Mouse (Mus musculus) gastrocnemius, postnatal 14 days (tissue): ENCODE data around the gene Olfr56. TPM values are rescaled to one million over a fixed set of nuclear protein-coding genes. Genes with fewer than 3 reads are reported as not detected.
"Not testable (repeated sequence)": the region's sequence is repeated elsewhere in the genome, so short reads cannot be mapped to it uniquely, and the experiment has no call there.

Source experiments
- DNase-seq: peaks from one replicate; pipeline ENCODE4 v3.0.0; 2021; ENCODE audit warnings: mixed read lengths
- intact Hi-C: fragments of 180-260 bp; cut with DNase I; formaldehyde crosslinking; loops from one replicate; pipeline ENCODE4 v1.15.1; 2025; ENCODE audit warnings: low total_unique reads
- total RNA-seq, 2 experiments: library from RNA; stranded (reverse); gene quantifications; 2 replicates each; pipeline ENCODE4 v1.2.3; 2021

Gene Olfr56
- total RNA-seq, 2 experiments from 2014 or later = not detected

GRCm38 (mm10) chr11:49051093-49051891, 72.6 kb downstream of the Olfr56 start, which contains the start of gene 9930111J21Rik2:
9930111J21Rik2 (minus strand) TSS chr11:49051242.
- intact Hi-C loops, DNase-seq: not testable (repeated sequence)

- intact Hi-C loops, DNase-seq: not testable (repeated sequence)
These were observed 73.2 kb downstream of the Olfr56 start for GRCm38 (mm10) chr11:49051894-49052293.

GRCm38 (mm10) chr11:49060061-49060460, 81.4 kb downstream of the Olfr56 start:
- intact Hi-C loops, DNase-seq: not testable (repeated sequence)

- intact Hi-C loops, DNase-seq: not testable (repeated sequence)
These were observed 83.2 kb downstream of the Olfr56 start for GRCm38 (mm10) chr11:49061865-49062264.

- intact Hi-C loops, DNase-seq: not testable (repeated sequence)
These were observed 85.2 kb downstream of the Olfr56 start, which contains the start of gene Tgtp2 for GRCm38 (mm10) chr11:49063713-49064469. Tgtp2 (minus strand) TSS chr11:49064206.

- intact Hi-C loops = no loop called here
- DNase-seq = no peak
These were observed 89.7 kb downstream of the Olfr56 start for GRCm38 (mm10) chr11:49068358-49068757.

- intact Hi-C loops, DNase-seq: not testable (repeated sequence)
These were observed 97.5 kb downstream of the Olfr56 start, which contains the start of gene Ifi47 for GRCm38 (mm10) chr11:49076001-49076757. Ifi47 (plus strand) TSS chr11:49076587.

- intact Hi-C loops = no loop called here
- DNase-seq = no peak
These were observed 98.3 kb downstream of the Olfr56 start for GRCm38 (mm10) chr11:49077012-49077411.

- intact Hi-C loops = no loop called here
These were observed 100.0 kb downstream of the Olfr56 start for GRCm38 (mm10) chr11:49078719-49079118.

GRCm38 (mm10) chr11:49080636-49081035, 101.9 kb downstream of the Olfr56 start:
- no peak for DNase-seq
- intact Hi-C loops = no loop called here

More at GRCm38 (mm10) chr11:49078719-49079118, 100.0 kb downstream of the Olfr56 start:
- DNase-seq = no peak

GRCm38 (mm10) chr11:49081356-49081755, 102.7 kb downstream of the Olfr56 start:
- intact Hi-C loops = no loop called here
- no peak for DNase-seq

GRCm38 (mm10) chr11:49081886-49082285, 103.2 kb downstream of the Olfr56 start:
- DNase-seq = no peak
- intact Hi-C loops = no loop called here

- intact Hi-C loops = no loop called here
- no peak for DNase-seq
These were observed 104.5 kb downstream of the Olfr56 start for GRCm38 (mm10) chr11:49083146-49083545.

GRCm38 (mm10) chr11:49083808-49084207, 105.1 kb downstream of the Olfr56 start:
- intact Hi-C loops = no loop called here
- no peak for DNase-seq

GRCm38 (mm10) chr11:49084385-49084784, 105.7 kb downstream of the Olfr56 start:
- intact Hi-C loops = no loop called here
- DNase-seq = no peak

GRCm38 (mm10) chr11:49084875-49085274, 106.2 kb downstream of the Olfr56 start:
- intact Hi-C loops = no loop called here
- DNase-seq = no peak

- no peak for DNase-seq
- intact Hi-C loops = no loop called here
These were observed 108.2 kb downstream of the Olfr56 start for GRCm38 (mm10) chr11:49086858-49087361.

- intact Hi-C loops = no loop called here
- no peak for DNase-seq
These were observed 109.3 kb downstream of the Olfr56 start for GRCm38 (mm10) chr11:49087830-49088616.
